Comparison of ENCODE assay signal across 8 mouse cellular contexts in the genomic region with DNA sequence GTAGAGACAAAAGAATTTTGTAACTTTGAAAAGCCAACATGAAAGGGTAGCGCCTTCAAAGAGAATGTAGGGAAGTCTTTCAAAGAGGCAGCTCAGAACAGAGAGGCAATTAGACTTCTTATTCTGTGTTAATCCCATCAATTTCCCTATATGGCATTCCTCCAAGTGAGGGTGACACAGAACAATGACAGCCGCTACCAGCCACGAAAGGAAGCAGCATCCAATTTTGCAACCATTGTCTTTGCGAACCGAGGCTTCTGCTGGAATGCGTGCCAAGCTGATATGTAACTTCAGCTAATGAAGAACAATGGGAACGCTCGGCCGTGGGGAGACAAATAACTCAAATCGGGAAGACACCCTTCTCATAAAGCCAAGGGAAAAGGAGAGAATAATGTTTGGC.
DNase-seq lines count a peak whose midpoint lies in the region; ATAC-seq lines count a peak whose summit lies in the region.

No protein-coding gene starts in this region.

- peak; percentile 7 to 14 for DNase-seq in heart, adult 18-20 months
- DNase-seq in heart, adult 9 months (ENCODE audit: low spot score in 2 of 2): no peak
- DNase-seq in cerebellum, adult 18-20 months: peak; percentile 29 to 44
- DNase-seq in hindbrain, embryonic 10.5 days (ENCODE audit: low spot score): no peak
- DNase-seq in lung, postnatal 14 days: peak; percentile 52
- no peak for DNase-seq in thymus, postnatal 36 days
- no peak for DNase-seq in liver

- 0 out of 2 replicates have a peak overlapping the region, but pooled peaks have one; percentile 29 for H3K27ac ChIP-seq in hindbrain, embryonic 10.5 days

- H3K9me3 ChIP-seq in hindbrain, embryonic 10.5 days: no peaks in the 10 kb centered on the region

- H3K4me3 ChIP-seq in hindbrain, embryonic 10.5 days: no peak overlapping the region

- H3K36me3 ChIP-seq in hindbrain, embryonic 10.5 days: peaks cover 4% of the 10 kb centered on the region; the same call in 1 of the 2 replicates

- no peak for ATAC-seq in megakaryocyte progenitor cell, adult 5-6 weeks (replicated peaks; ENCODE audit: poor library complexity)

- WGBS in hindbrain, embryonic 10.5 days: 32% methylated on average over 10 of the region's 10 CpGs

- H3K27me3 ChIP-seq in hindbrain, embryonic 10.5 days (ENCODE audit: insufficient read depth, poor library complexity, severe bottlenecking): no peaks in the 10 kb centered on the region

- H3K4me1 ChIP-seq in hindbrain, embryonic 10.5 days (replicated peaks): peaks cover 26% of the 10 kb centered on the region

Comparison
In these comparisons a context has a peak if more than half of its experiments do, and no peak if none do; other contexts are left out.
1. DNase-seq: peak in heart, adult 18-20 months (2 of 2), cerebellum, adult 18-20 months (2 of 2) and lung, postnatal 14 days (single experiment); none in heart, adult 9 months (0 of 2), hindbrain, embryonic 10.5 days (single experiment), thymus, postnatal 36 days (0 of 2) and liver (single experiment).